Mouse (Mus musculus): ENCODE data around the gene Daw1.

- TF ChIP-seq EP300 (IDR thresholded peaks at IDR 0.05) (no peak), CTCF (IDR thresholded peaks at IDR 0.05) (no peak)
Observed at GRCm38 (mm10) chr1:83248235-83248746, 88.7 kb downstream of the Daw1 start.
